Mouse (Mus musculus): ENCODE measurements around the gene Fbxo46.

- TF ChIP-seq CTCF (IDR thresholded peaks at IDR 0.05; ENCODE audit: low read depth, low read length) (peak; percentile 94), POLR2A (IDR thresholded peaks at IDR 0.05; ENCODE audit: extremely low read depth, insufficient read depth, low read length) (no peak)
These were observed 30.8 kb upstream of the Fbxo46 start for GRCm38 (mm10) chr7:19088813-19089212.
